Mouse (Mus musculus) forebrain, embryonic 11.5 days (tissue): ENCODE results near the gene Troap. TPM values are rescaled to one million over a fixed set of nuclear protein-coding genes. Genes with fewer than 3 reads are reported as not detected.

ENCODE experiments used
- microRNA-seq: library from miRNA; unstranded; fragments of <30 nt; microRNA quantifications from one replicate; pipeline ENCODE4, GENCODE M21; 2016; ENCODE audit not compliant: insufficient number of aligned reads
- polyA plus RNA-seq: library from polyadenylated mRNA; unstranded; fragments of >200 nt; fragmentation: Nextera tagmentation; extraction: Ambion mirVana; gene quantifications from 2 replicates; pipeline ENCODE4 v1.2.1, GENCODE M21; 2014

The Troap gene
- polyA plus RNA-seq, 1 experiment from 2014 or later: 40.2 TPM

Small RNA genes lying within 50 kb of the gene (microRNA-seq; reads per million reads assigned to microRNA genes)
- not detected for gene Mir6960

Other genes with a start within 250 kb of the Troap start
- gene Prkag1, start 243.1 kb upstream of the Troap start, polyA plus RNA-seq: 89.4 and 92.5 TPM in 2 replicates
- 20.1 and 20.6 TPM in 2 replicates for gene Kmt2d, start 203.4 kb upstream of the Troap start, polyA plus RNA-seq
- 12.5 and 14.1 TPM in 2 replicates for gene Rhebl1, start 180.0 kb upstream of the Troap start, polyA plus RNA-seq
- 0.28 and 0.29 TPM in 2 replicates for gene Dhh, start 176.0 kb upstream of the Troap start, polyA plus RNA-seq
- 8.7 and 9.4 TPM in 2 replicates for gene Lmbr1l, start 156.3 kb upstream of the Troap start, polyA plus RNA-seq
- 2,366 and 2,605 TPM in 2 replicates for gene Tuba1b, start 140.0 kb upstream of the Troap start, polyA plus RNA-seq
- gene Gm49450, start 121.0 kb upstream of the Troap start, polyA plus RNA-seq: not detected in 2 replicates
- 5,083 and 5,852 TPM in 2 replicates for gene Tuba1a, start 120.9 kb upstream of the Troap start, polyA plus RNA-seq
- gene Tuba1c, start 44.7 kb upstream of the Troap start, polyA plus RNA-seq: 142 and 160 TPM in 2 replicates
- 0.19 and 0.94 TPM in 2 replicates for gene Prph, start 19.4 kb upstream of the Troap start, polyA plus RNA-seq
- 0.12 TPM in 1 of 2 replicates, not detected in the other for gene C1ql4, start 13.2 kb downstream of the Troap start, polyA plus RNA-seq
- gene Dnajc22, start 18.6 kb downstream of the Troap start, polyA plus RNA-seq: 0.16 and 0.40 TPM in 2 replicates
- 60.3 and 60.7 TPM in 2 replicates for gene Spats2, start 51.3 kb downstream of the Troap start, polyA plus RNA-seq
- 0.08 and 0.12 TPM in 2 replicates for gene Kcnh3, start 150.3 kb downstream of the Troap start, polyA plus RNA-seq
- gene Mcrs1, start 177.4 kb downstream of the Troap start, polyA plus RNA-seq: 194 and 204 TPM in 2 replicates
- gene Prpf40b, start 220.5 kb downstream of the Troap start, polyA plus RNA-seq: 62.4 and 69.0 TPM in 2 replicates
- 0.15 and 0.36 TPM in 2 replicates for gene Fam186b, start 221.3 kb downstream of the Troap start, polyA plus RNA-seq